24 mouse cellular contexts compared by ENCODE assay signal in the genomic region with DNA sequence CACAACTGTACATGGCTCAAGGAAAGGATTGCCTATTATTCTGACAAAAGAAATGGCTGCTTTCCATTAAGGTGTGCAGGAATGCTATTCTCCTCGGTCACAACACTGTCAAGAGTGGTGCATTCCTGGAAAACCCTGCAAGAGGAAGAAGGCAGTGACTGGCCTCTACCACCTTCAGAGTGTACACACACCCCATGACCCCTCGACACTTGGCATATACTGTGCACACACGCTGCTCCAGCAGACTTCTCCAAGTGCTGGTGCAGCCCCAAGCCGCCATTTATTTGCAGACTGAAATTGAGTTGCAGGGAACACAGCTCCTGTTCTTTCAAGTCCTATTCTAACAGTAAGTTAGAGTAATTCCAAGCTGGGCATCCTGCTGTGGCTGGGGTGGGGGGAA.
A peak's percentile ranks its signal among the peaks of the same experiment; 100 is the strongest.
DNase-seq lines count a peak whose midpoint lies in the region; ATAC-seq and TF ChIP-seq lines count a peak whose summit lies in the region.
"Had no signal": no experiment of that assay in that cellular context is flagged by ENCODE, and none has a peak within 500 bp of the region (broad histone marks: within the 10 kb centered on the region; RNA-seq: fewer than 3 reads in every experiment).

No protein-coding gene starts in this region.

- H3K4me2 ChIP-seq in forebrain, postnatal 0 days (ENCODE audit: low read depth) = no peak overlapping the region
- H3K4me2 ChIP-seq in forebrain, embryonic 16.5 days (ENCODE audit: low read length) = no peak overlapping the region
- H3K4me2 ChIP-seq in forebrain, embryonic 12.5 days = no peak overlapping the region
- H3K4me2 ChIP-seq in lung, embryonic 14.5 days = no peak overlapping the region
- H3K4me2 ChIP-seq: embryonic facial prominence, embryonic 13.5 days; heart, embryonic 11.5 days; hindbrain, embryonic 12.5 days had no signal

- TF ChIP-seq POLR2A in lung, adult 2 months (IDR thresholded peaks at IDR 0.05; ENCODE audit: borderline replicate concordance, extremely low read depth, low read depth, low read length) = no peak

- H3K4me3 ChIP-seq in forebrain, embryonic 10.5 days = no peak overlapping the region
- no peak overlapping the region for H3K4me3 ChIP-seq in forebrain, postnatal 0 days (ENCODE audit: low read depth, low read length)
- H3K4me3 ChIP-seq in forebrain, embryonic 16.5 days (replicated peaks; ENCODE audit: low read length) = no peak overlapping the region
- no peak overlapping the region for H3K4me3 ChIP-seq in forebrain, embryonic 12.5 days (replicated peaks)
- no peak overlapping the region for H3K4me3 ChIP-seq in lung, embryonic 14.5 days (ENCODE audit: low read depth, low read length)
- H3K4me3 ChIP-seq in lung, adult 2 months (replicated peaks; ENCODE audit: extremely low read depth, low read depth, low read length) = no peak overlapping the region
- H3K4me3 ChIP-seq: embryonic facial prominence, embryonic 10.5 days; embryonic facial prominence, embryonic 13.5 days; erythroblast, embryonic 14.5 days; gastrocnemius, adult 2 months; hindbrain, embryonic 12.5 days had no signal

- H3K27me3 ChIP-seq in forebrain, embryonic 10.5 days (ENCODE audit: poor library complexity, severe bottlenecking) = no peaks in the 10 kb centered on the region
- no peaks in the 10 kb centered on the region for H3K27me3 ChIP-seq in forebrain, postnatal 0 days (ENCODE audit: insufficient read depth, low read length)
- no peaks in the 10 kb centered on the region for H3K27me3 ChIP-seq in forebrain, embryonic 16.5 days (replicated peaks; ENCODE audit: control insufficient read depth, insufficient read depth, low read length)
- no peaks in the 10 kb centered on the region for H3K27me3 ChIP-seq in forebrain, embryonic 12.5 days
- no peaks in the 10 kb centered on the region for H3K27me3 ChIP-seq in lung, embryonic 14.5 days (ENCODE audit: insufficient read depth, low read length)
- H3K27me3 ChIP-seq: embryonic facial prominence, embryonic 13.5 days; hindbrain, embryonic 12.5 days had no signal

- H3K36me3 ChIP-seq in forebrain, embryonic 10.5 days (replicated peaks) = no peaks in the 10 kb centered on the region
- H3K36me3 ChIP-seq in forebrain, postnatal 0 days (ENCODE audit: insufficient read depth) = no peaks in the 10 kb centered on the region
- H3K36me3 ChIP-seq in forebrain, embryonic 16.5 days (ENCODE audit: control insufficient read depth, insufficient read depth) = no peaks in the 10 kb centered on the region
- H3K36me3 ChIP-seq in forebrain, embryonic 12.5 days (replicated peaks) = no peaks in the 10 kb centered on the region
- no peaks in the 10 kb centered on the region for H3K36me3 ChIP-seq in lung, embryonic 14.5 days (ENCODE audit: insufficient read depth)
- H3K36me3 ChIP-seq: embryonic facial prominence, embryonic 10.5 days; embryonic facial prominence, embryonic 13.5 days; hindbrain, embryonic 12.5 days had no signal

- no peak for DNase-seq in forebrain, embryonic 10.5 days (ENCODE audit: extremely low spot score, low spot score)
- DNase-seq in forebrain, postnatal 0 days = no peak
- DNase-seq in lung, embryonic 14.5 days = no peak
- DNase-seq in lung, postnatal 36 days = no peak
- peak; percentile 13 to 40 for DNase-seq in lung, postnatal 4 days
- DNase-seq in lung, adult 2 months = no peak
- DNase-seq: adrenal gland, adult 8-10 months; adrenal gland, postnatal 25 days; cerebellum, adult 11-12 months; cerebellum, adult 8-10 months; cerebellum, postnatal 36 days; embryo, embryonic 11 days; gastrocnemius, adult 2 months; gastrocnemius, postnatal 14 days had no signal

- TF ChIP-seq CTCF in forebrain, postnatal 0 days (IDR thresholded peaks at IDR 0.05; ENCODE audit: low read depth) = no peak
- no peak for TF ChIP-seq CTCF in lung, embryonic 14.5 days (IDR thresholded peaks at IDR 0.05; ENCODE audit: low read depth)
- TF ChIP-seq CTCF in lung, adult 2 months (IDR thresholded peaks at IDR 0.05; ENCODE audit: insufficient read depth, low read length) = no peak

- H3K27ac ChIP-seq in forebrain, embryonic 10.5 days = 0 out of 2 replicates have a peak overlapping the region, but pooled peaks have one; percentile 3
- H3K27ac ChIP-seq in forebrain, postnatal 0 days (ENCODE audit: low read depth, low read length) = no peak overlapping the region
- H3K27ac ChIP-seq in forebrain, embryonic 16.5 days (ENCODE audit: low read length) = 0 out of 2 replicates have a peak overlapping the region, but pooled peaks have one; percentile 42
- no peak overlapping the region for H3K27ac ChIP-seq in forebrain, embryonic 12.5 days
- 0 out of 2 replicates have a peak overlapping the region, but pooled peaks have one; percentile 20 for H3K27ac ChIP-seq in lung, embryonic 14.5 days (ENCODE audit: low read depth)
- H3K27ac ChIP-seq: embryonic facial prominence, embryonic 10.5 days; embryonic facial prominence, embryonic 13.5 days; gastrocnemius, adult 2 months; hindbrain, embryonic 12.5 days; hindbrain, postnatal 0 days had no signal

- no peak for ATAC-seq in forebrain, postnatal 0 days
- ATAC-seq in forebrain, embryonic 16.5 days = no peak
- ATAC-seq in forebrain, embryonic 12.5 days (ENCODE audit: low FRiP score) = no peak
- ATAC-seq in lung, embryonic 14.5 days (ENCODE audit: insufficient read depth) = peak; percentile 50; the same call in 1 of the 2 replicates
- ATAC-seq: activated CD4-positive, CD25-positive, alpha-beta regulatory T cell, adult 4 months; hindbrain, postnatal 0 days; inflammation-experienced regulatory T-cells, adult 6 months had no signal

- peaks cover 72% of the 10 kb centered on the region for H3K4me1 ChIP-seq in forebrain, embryonic 10.5 days
- H3K4me1 ChIP-seq in forebrain, postnatal 0 days (ENCODE audit: insufficient read depth) = peaks cover 40% of the 10 kb centered on the region
- peaks cover 64% of the 10 kb centered on the region for H3K4me1 ChIP-seq in forebrain, embryonic 16.5 days (replicated peaks; ENCODE audit: control insufficient read depth, insufficient read depth, low read length)
- peaks cover 52% of the 10 kb centered on the region for H3K4me1 ChIP-seq in forebrain, embryonic 12.5 days
- H3K4me1 ChIP-seq in lung, embryonic 14.5 days (ENCODE audit: insufficient read depth) = peaks cover 31% of the 10 kb centered on the region
- peaks cover 5% of the 10 kb centered on the region for H3K4me1 ChIP-seq in lung, adult 2 months (ENCODE audit: control insufficient read depth, insufficient read depth, low read length)

- H3K9ac ChIP-seq in forebrain, postnatal 0 days = no peak overlapping the region
- H3K9ac ChIP-seq in forebrain, embryonic 16.5 days (replicated peaks; ENCODE audit: low read depth, low read length) = no peak overlapping the region
- no peak overlapping the region for H3K9ac ChIP-seq in forebrain, embryonic 12.5 days
- no peak overlapping the region for H3K9ac ChIP-seq in lung, embryonic 14.5 days
- H3K9ac ChIP-seq: embryonic facial prominence, embryonic 13.5 days; hindbrain, embryonic 12.5 days had no signal

- H3K9me3 ChIP-seq in forebrain, embryonic 10.5 days = no peaks in the 10 kb centered on the region
- no peaks in the 10 kb centered on the region for H3K9me3 ChIP-seq in forebrain, postnatal 0 days (ENCODE audit: low read length)
- no peaks in the 10 kb centered on the region for H3K9me3 ChIP-seq in forebrain, embryonic 16.5 days (ENCODE audit: control insufficient read depth, low read length)
- no peaks in the 10 kb centered on the region for H3K9me3 ChIP-seq in forebrain, embryonic 12.5 days
- no peaks in the 10 kb centered on the region for H3K9me3 ChIP-seq in lung, embryonic 14.5 days (ENCODE audit: low read depth, low read length)
- H3K9me3 ChIP-seq: embryonic facial prominence, embryonic 10.5 days; embryonic facial prominence, embryonic 13.5 days; hindbrain, embryonic 12.5 days had no signal

- WGBS in forebrain, embryonic 10.5 days = 77% methylated on average over 4 of the region's 4 CpGs
- 72% methylated on average over 4 of the region's 4 CpGs for WGBS in forebrain, postnatal 0 days
- 86% methylated on average over 4 of the region's 4 CpGs for WGBS in forebrain, embryonic 16.5 days
- WGBS in forebrain, embryonic 12.5 days = 84% methylated on average over 4 of the region's 4 CpGs
- 68% methylated on average over 4 of the region's 4 CpGs for WGBS in lung, embryonic 14.5 days
- 77% methylated on average over 4 of the region's 4 CpGs for WGBS in lung, adult 2 months

Comparison
In these comparisons a context has a peak if more than half of its experiments do, and no peak if none do; other contexts are left out.
1. DNase-seq: peak in lung, postnatal 4 days (2 of 2); none in forebrain, embryonic 10.5 days (single experiment), forebrain, postnatal 0 days (single experiment), lung, embryonic 14.5 days (single experiment), lung, postnatal 36 days (single experiment) and lung, adult 2 months (single experiment).
2. H3K27ac ChIP-seq: peak in forebrain, embryonic 10.5 days (single experiment), forebrain, embryonic 16.5 days (single experiment) and lung, embryonic 14.5 days (single experiment); none in forebrain, postnatal 0 days (single experiment) and forebrain, embryonic 12.5 days (single experiment).